Mouse (Mus musculus): ENCODE results near the gene Ganab. TPM values are rescaled to one million over a fixed set of nuclear protein-coding genes. Genes with fewer than 3 reads are reported as not detected.
"Not testable (repeated sequence)": the region's sequence is repeated elsewhere in the genome, so short reads cannot be mapped to it uniquely, and the experiment has no call there.

The Ganab gene
- polyA plus RNA-seq (2012; ENCODE audit: insufficient read depth, low replicate concordance), result 4.0 and 25.1 TPM in 2 replicates

DNA sequence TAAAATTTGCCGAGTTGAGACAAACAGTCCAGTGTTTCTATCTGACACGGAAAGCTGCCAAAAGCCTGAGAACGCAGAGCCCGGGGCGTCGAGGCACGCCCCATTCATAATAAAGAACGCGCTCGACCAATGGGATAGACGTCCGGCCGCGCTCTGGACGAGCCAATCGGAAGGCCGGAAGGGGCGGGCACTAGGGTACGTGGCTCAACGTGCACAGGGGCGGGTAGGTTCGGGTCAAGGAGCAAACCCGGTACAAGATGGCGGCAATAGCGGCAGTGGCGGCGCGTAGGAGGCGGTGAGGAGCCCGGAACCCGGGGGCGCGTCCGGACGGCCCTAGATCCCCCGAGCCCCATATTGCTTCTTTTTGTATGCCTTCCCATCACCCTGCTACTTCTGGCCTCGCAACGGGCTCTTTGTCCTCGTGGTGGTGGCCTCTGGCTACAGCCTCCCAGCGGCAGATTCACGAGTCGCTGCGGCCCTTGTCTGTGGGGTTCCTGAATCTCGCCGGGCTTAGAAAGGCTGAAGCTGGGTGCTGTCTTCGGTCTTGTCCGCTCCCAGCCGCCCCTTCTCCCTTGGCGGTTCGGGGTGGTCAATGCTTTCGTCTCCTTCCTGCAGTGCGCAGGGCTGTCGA lies at the start of gene Ganab:
Gene Ganab, plus strand, starts transcription at position 207 of the 631 bp plus-strand sequence.
- Histone ChIP-seq H3K4me3 (replicated peaks) (peak within 1 kb of the TSS; percentile 100), H3K9me3 (no peaks in the 10 kb centered on the region), H3K36me3 (replicated peaks; ENCODE audit: low read length) (peaks cover 54% of the 10 kb centered on the region), H3K27me3 (replicated peaks) (no peaks in the 10 kb centered on the region), H3K4me1 (peaks cover 77% of the 10 kb centered on the region)
- TF ChIP-seq GATA1 (IDR thresholded peaks at IDR 0.05; ENCODE audit: borderline replicate concordance, low read length) (no peak), FLI1 (IDR thresholded peaks at IDR 0.05; ENCODE audit: low read length) (no peak)

DNA sequence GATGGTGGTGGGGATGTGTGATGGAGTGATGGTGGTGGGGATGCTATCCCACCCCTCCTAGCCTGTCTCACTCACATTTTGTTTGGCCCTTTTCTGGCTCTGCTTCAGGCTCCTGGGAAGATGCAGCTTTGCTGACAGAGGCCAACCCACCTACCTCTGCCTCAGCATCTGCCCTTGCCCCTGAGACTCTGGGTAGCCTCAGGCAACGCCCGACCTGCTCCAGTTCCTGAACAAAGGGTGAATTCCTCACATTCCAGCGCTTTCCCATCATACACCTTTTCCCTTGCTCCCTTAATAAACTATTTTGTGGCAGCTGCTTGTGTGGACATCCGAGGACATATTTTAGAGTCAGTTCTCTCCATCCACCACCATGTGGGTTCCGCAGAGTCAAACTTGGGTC lies 49.5 kb upstream of the Ganab start:
- TF ChIP-seq FLI1 (IDR thresholded peaks at IDR 0.05; ENCODE audit: low read length) (no peak), GATA1 (IDR thresholded peaks at IDR 0.05; ENCODE audit: borderline replicate concordance, low read length) (no peak)
- H3K36me3 ChIP-seq (replicated peaks; ENCODE audit: low read length), result peaks cover 57% of the 10 kb centered on the region
- H3K9me3 ChIP-seq, result no peaks in the 10 kb centered on the region
- H3K4me1 ChIP-seq, result peaks cover 23% of the 10 kb centered on the region
- H3K4me3 ChIP-seq (replicated peaks), result no peak overlapping the region
- peaks cover 2% of the 10 kb centered on the region for H3K27me3 ChIP-seq (replicated peaks)

DNA sequence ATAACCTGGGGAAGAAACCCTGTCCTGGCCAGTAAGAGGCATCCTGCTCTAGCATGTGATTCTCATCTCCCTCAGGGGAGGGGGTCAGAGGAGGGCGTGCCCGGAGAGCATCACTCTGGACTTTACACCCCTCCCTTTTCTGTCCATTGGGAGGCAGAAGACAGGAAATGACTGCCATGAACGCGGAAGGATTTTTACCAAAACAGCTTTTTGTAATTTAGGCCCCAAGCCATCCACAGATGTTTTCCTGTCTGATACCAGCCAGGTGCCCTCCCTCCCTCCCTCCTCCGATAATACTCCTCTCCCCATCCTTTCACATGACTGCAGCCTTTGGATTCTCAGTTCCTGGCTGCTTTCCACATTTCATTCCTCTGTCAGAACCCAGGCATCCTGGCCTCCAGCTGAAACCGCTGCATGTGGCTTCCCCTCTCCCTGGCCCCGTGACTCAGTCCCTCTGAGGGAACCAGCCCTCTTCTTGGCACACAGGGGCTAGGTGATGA lies 47.4 kb upstream of the Ganab start, which contains the start of gene Lrrn4cl:
Gene Lrrn4cl, plus strand, starts transcription at position 367 of the 500 bp plus-strand sequence.
- Histone ChIP-seq H3K4me1 (peaks cover 19% of the 10 kb centered on the region), H3K36me3 (replicated peaks; ENCODE audit: low read length) (peaks cover 40% of the 10 kb centered on the region), H3K27me3 (replicated peaks) (peaks cover 2% of the 10 kb centered on the region), H3K9me3 (no peaks in the 10 kb centered on the region), H3K4me3 (replicated peaks) (no peak within 1 kb of the TSS)
- no peak for TF ChIP-seq GATA1 (IDR thresholded peaks at IDR 0.05; ENCODE audit: borderline replicate concordance, low read length)
- TF ChIP-seq FLI1 (IDR thresholded peaks at IDR 0.05; ENCODE audit: low read length), result no peak

DNA sequence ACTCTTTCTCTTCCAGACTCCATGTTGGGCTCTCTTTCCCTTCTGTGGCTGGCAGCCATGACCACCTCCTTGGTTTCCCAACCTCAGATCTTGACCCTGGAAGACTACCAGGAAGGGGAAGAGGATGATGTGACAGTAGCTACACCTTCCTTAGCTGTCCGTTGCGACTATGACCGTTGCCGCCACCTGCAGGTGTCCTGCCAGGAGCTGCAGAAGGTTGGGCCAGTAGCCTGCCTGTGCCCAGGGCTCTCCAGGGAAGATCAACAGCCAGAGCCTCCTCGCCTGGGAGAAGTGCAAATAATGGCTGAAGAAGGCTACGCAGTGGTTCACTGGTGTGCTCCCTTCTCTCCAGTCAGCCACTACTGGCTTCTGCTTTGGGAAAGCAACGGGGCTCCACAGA lies 46.2 kb upstream of the Ganab start:
- Histone ChIP-seq H3K4me3 (replicated peaks) (no peak overlapping the region), H3K4me1 (peaks cover 19% of the 10 kb centered on the region), H3K36me3 (replicated peaks; ENCODE audit: low read length) (peaks cover 28% of the 10 kb centered on the region), H3K9me3 (no peaks in the 10 kb centered on the region), H3K27me3 (replicated peaks) (peaks cover 2% of the 10 kb centered on the region)
- TF ChIP-seq GATA1 (IDR thresholded peaks at IDR 0.05; ENCODE audit: borderline replicate concordance, low read length) (no peak), FLI1 (IDR thresholded peaks at IDR 0.05; ENCODE audit: low read length) (no peak)

DNA sequence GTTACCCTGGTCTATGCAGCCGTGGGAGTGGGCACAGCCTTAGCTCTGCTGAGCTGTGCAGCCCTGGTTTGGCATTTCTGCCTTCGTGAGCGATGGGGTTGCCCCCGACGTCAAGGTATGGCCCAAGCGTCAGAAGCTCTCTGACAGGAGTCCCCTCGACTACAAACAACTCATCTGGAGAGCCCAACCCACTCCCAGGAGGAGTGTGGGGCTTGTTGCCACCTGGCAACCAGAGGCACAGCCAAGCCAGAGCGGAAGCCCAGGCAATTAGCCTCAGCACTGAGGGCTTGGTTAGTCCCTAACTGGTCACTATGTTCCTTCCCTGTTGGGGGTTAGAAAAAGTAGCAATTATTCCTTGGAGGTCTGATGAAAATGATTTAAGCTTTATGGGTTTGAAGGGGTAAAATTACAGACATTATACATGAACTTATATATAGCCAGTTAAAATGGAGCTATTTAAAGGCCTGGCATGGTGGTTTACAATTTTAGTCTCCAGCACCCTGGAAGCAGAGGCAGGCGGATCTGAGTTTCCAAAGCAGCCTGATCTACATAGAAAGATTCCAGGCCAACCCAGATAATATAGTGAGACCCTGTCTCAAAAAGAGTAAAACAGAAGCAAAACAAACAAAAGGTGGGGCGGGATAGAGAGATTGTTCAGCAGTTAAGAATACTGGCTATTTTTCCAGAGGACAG lies 45.5 kb upstream of the Ganab start:
- TF ChIP-seq GATA1 (IDR thresholded peaks at IDR 0.05; ENCODE audit: borderline replicate concordance, low read length), result no peak
- H3K36me3 ChIP-seq (replicated peaks; ENCODE audit: low read length), result peaks cover 21% of the 10 kb centered on the region
- peaks cover 2% of the 10 kb centered on the region for H3K27me3 ChIP-seq (replicated peaks)
- H3K4me1 ChIP-seq, result peaks cover 19% of the 10 kb centered on the region
- no peak overlapping the region for H3K4me3 ChIP-seq (replicated peaks)
- H3K9me3 ChIP-seq, result no peaks in the 10 kb centered on the region

DNA sequence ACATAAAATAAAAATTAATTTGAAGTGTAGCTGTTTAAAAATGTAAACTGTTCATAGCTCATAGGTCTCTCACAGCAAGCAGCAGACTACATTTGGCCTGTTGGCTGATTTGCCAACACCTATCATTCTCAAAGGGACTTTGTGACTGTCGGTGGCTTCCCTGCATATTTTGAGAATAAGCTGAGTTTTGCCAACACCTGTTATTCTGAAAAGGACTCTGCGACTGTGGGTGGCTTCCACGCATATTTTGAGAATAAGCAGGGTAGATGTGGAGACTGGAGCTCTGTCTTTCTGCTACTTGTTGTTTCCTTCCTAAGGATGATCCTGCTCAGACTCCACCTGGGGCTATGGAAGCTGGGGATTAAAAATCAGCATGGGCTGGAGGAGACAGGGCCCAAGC lies 44.8 kb upstream of the Ganab start:
- Histone ChIP-seq H3K27me3 (replicated peaks) (peaks cover 2% of the 10 kb centered on the region), H3K4me3 (replicated peaks) (no peak overlapping the region), H3K9me3 (no peaks in the 10 kb centered on the region), H3K4me1 (peaks cover 19% of the 10 kb centered on the region), H3K36me3 (replicated peaks; ENCODE audit: low read length) (peaks cover 13% of the 10 kb centered on the region)
- no peak for TF ChIP-seq FLI1 (IDR thresholded peaks at IDR 0.05; ENCODE audit: low read length)
- no peak for TF ChIP-seq GATA1 (IDR thresholded peaks at IDR 0.05; ENCODE audit: borderline replicate concordance, low read length)

DNA sequence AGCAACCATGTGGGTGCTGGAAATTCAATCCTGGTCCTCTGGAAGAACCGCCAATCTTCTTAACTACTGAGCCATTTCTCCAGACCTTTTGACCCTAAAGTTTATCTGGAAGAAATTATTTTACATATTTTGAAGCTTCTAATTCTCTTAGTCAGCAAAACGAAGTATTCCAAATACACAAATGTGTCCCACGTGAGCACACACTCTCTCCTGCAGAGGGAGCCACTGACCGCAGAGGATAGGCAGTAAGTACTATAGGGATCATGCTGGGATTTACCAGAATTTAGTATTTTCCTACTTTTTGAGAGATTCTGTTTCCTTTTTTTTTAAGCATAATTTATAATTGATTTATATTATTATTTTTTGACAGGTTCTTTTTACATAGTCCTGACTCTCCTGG lies 40.2 kb upstream of the Ganab start:
- TF ChIP-seq GATA1 (IDR thresholded peaks at IDR 0.05; ENCODE audit: borderline replicate concordance, low read length) (no peak), FLI1 (IDR thresholded peaks at IDR 0.05; ENCODE audit: low read length) (no peak)
- H3K36me3 ChIP-seq (replicated peaks; ENCODE audit: low read length), result no peaks in the 10 kb centered on the region
- peaks cover 5% of the 10 kb centered on the region; the same call in 1 of the 2 replicates for H3K4me1 ChIP-seq
- H3K4me3 ChIP-seq (replicated peaks), result no peak overlapping the region
- H3K9me3 ChIP-seq, result no peaks in the 10 kb centered on the region
- H3K27me3 ChIP-seq (replicated peaks), result no peaks in the 10 kb centered on the region

DNA sequence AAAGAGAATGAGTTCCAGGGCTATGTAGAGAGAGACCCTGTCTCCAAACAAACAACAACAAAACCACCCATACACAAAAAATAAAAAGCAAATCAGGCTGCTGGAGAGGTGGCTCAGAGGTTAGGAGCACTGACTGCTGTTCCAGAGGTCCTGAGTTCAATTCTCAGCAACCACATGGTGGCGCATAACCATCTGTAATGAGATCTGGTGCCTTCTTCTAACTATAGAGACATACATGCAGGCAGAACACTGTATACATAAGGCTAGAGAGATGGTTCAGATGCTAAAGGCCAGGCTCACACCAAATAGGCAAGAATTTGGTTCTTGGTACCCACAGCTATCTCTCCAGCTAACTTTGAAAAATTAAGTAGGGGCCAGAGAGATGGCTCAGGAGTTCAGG lies 38.9 kb upstream of the Ganab start:
- H3K4me3 ChIP-seq (replicated peaks), result no peak overlapping the region
- H3K36me3 ChIP-seq (replicated peaks; ENCODE audit: low read length), result no peaks in the 10 kb centered on the region
- H3K9me3 ChIP-seq, result no peaks in the 10 kb centered on the region
- TF ChIP-seq GATA1 (IDR thresholded peaks at IDR 0.05; ENCODE audit: borderline replicate concordance, low read length), result no peak
- no peak for TF ChIP-seq FLI1 (IDR thresholded peaks at IDR 0.05; ENCODE audit: low read length)
- peaks cover 5% of the 10 kb centered on the region; the same call in 1 of the 2 replicates for H3K4me1 ChIP-seq
- H3K27me3 ChIP-seq (replicated peaks), result no peaks in the 10 kb centered on the region

DNA sequence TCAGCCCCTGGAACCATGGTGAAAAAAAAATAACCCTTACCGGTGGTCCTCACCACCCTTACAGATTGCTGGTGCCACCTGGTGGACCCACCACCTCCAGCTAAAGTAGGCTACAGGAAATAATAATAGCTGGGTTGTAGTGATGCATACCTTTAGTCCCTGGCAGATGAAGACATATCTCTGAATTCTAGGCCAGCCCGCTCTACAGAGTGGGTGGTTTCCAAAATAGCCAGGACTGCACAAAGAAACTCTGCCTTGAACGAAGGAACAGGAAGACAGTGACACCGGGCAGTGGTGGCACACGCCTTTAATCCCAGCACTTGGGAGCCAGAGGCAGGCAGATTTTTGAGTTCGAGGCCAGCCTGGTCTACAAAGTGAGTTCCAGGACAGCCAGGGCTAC lies 33.6 kb upstream of the Ganab start:
- no peaks in the 10 kb centered on the region for H3K36me3 ChIP-seq (replicated peaks; ENCODE audit: low read length)
- H3K4me3 ChIP-seq (replicated peaks), result no peak overlapping the region
- H3K4me1 ChIP-seq, result peaks cover 22% of the 10 kb centered on the region
- H3K9me3 ChIP-seq, result no peaks in the 10 kb centered on the region
- no peak for TF ChIP-seq GATA1 (IDR thresholded peaks at IDR 0.05; ENCODE audit: borderline replicate concordance, low read length)
- no peak for TF ChIP-seq FLI1 (IDR thresholded peaks at IDR 0.05; ENCODE audit: low read length)
- no peaks in the 10 kb centered on the region for H3K27me3 ChIP-seq (replicated peaks)

DNA sequence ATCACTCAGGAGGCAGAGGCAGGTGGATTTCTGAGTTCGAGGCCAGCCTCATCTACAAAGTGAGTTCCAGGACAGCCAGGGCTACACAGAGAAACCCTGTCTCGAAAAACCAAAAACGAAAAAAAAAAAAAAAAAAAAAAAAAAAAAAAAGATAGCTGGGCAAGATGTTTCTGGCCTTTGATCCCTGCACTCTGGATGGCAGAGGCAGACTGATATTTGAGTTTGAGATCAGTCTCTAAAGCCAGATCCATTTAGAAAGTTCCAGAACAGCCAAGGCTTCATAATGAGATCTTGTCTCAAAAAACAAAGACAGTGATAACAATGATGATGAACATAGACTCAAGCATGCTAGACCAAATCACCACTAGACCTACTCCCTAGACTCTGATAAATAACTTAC lies 27.5 kb upstream of the Ganab start:
- peak overlapping the region; percentile 97 for H3K4me3 ChIP-seq (replicated peaks)
- not testable (repeated sequence) for H3K27me3 ChIP-seq (replicated peaks); H3K9me3 ChIP-seq
- peaks cover 32% of the 10 kb centered on the region for H3K36me3 ChIP-seq (replicated peaks; ENCODE audit: low read length)
- peaks cover 60% of the 10 kb centered on the region for H3K4me1 ChIP-seq
